Mouse (Mus musculus) E14TG2a.4 (cell line): Measurements from ENCODE around the gene C2.

Experiments
- CTCF ChIP-seq: conservative IDR thresholded peaks from 2 replicates; pipeline ENCODE4 v1.5.1; 2014; ENCODE audit warnings: low read length
- NANOG ChIP-seq: IDR thresholded peaks from 2 replicates; pipeline ENCODE4 v1.6.1; 2014; ENCODE audit warnings: borderline replicate concordance, low read length, mixed read lengths
- POU5F1 ChIP-seq: IDR thresholded peaks from 2 replicates; pipeline ENCODE4 v1.6.1; 2014; ENCODE audit warnings: low read length, borderline replicate concordance

DNA sequence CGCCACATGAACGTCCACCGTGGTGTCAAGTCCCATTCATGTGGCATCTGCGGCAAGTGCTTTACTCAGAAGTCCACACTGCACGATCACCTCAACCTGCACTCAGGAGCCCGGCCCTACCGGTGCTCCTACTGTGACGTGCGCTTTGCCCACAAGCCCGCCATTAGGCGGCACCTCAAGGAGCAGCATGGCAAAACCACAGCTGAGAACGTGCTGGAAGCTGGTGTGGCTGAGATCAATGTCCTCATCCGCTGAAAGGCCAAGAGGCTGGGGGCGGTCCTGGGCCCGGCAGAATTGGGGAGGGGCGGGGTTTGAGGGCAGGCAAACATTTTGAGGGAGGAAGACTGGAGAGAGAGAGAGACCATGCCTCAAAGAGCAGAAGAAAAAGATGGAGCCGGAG lies 1.7 kb downstream of the C2 start:
- TF ChIP-seq CTCF: no peak
- TF ChIP-seq NANOG: no peak
- TF ChIP-seq POU5F1: no peak
